Mouse (Mus musculus) testis, adult 2 months (tissue): ENCODE measurements around the gene Nek9.

Experiments used
- CTCF ChIP-seq: fragments of 200-500 bp; IDR thresholded peaks from 2 replicates; pipeline ENCODE4 v1.5.1; 2012; ENCODE audit warnings: low read depth, mild to moderate bottlenecking, inconsistent platforms, low read length, moderate library complexity; ENCODE audit not compliant: control insufficient read depth, insufficient read depth, insufficient replicate concordance
- POLR2A ChIP-seq: fragments of 200-500 bp; IDR thresholded peaks from 2 replicates; pipeline ENCODE4 v1.6.1; 2012; ENCODE audit warnings: low read depth, mild to moderate bottlenecking, inconsistent platforms, low read length, moderate library complexity; ENCODE audit not compliant: control insufficient read depth

GRCm38 (mm10) chr12:85298835-85299180 is 40.4 kb downstream of the Nek9 start:
- no peak for TF ChIP-seq POLR2A
- no peak for TF ChIP-seq CTCF
